Mouse (Mus musculus): Measurements from ENCODE around the gene Kyat1. TPM values are rescaled to one million over a fixed set of nuclear protein-coding genes. Genes with fewer than 3 reads are reported as not detected.
A peak's percentile ranks its signal among the peaks of the same experiment; 100 is the strongest.

The Kyat1 gene
- 9.8 and 10.8 TPM in 2 replicates for polyA plus RNA-seq (2015; fragmentation: Nextera tagmentation; extraction: Ambion mirVana)

GRCm38 (mm10) chr2:30205629-30206357 lies at the start of gene Kyat1:
Gene Kyat1, minus strand, starts transcription at chr2:30205847.
- Histone ChIP-seq H3K4me1 (peaks cover 16% of the 10 kb centered on the region), H3K4me2 (peak within 1 kb of the TSS; percentile 96), H3K9me3 (replicated peaks) (no peaks in the 10 kb centered on the region), H3K27me3 (no peaks in the 10 kb centered on the region), H3K9ac (peak within 1 kb of the TSS; percentile 54), H3K4me3 (replicated peaks) (peak within 1 kb of the TSS; percentile 87), H3K27ac (peak within 1 kb of the TSS; percentile 90), H3K36me3 (no peaks in the 10 kb centered on the region)
- under 1% methylated on average over 44 of the region's 44 CpGs for WGBS
- ATAC-seq (replicated peaks; ENCODE audit: low FRiP score): peak; percentile 95

- WGBS: 80% methylated on average over 5 of the region's 5 CpGs
- peaks cover 30% of the 10 kb centered on the region for H3K4me1 ChIP-seq
- H3K27me3 ChIP-seq: no peaks in the 10 kb centered on the region
- ATAC-seq (replicated peaks; ENCODE audit: low FRiP score): no peak
- no peaks in the 10 kb centered on the region for H3K9me3 ChIP-seq (replicated peaks)
- no peak overlapping the region for H3K4me3 ChIP-seq (replicated peaks)
- H3K36me3 ChIP-seq: peaks cover 64% of the 10 kb centered on the region
- no peak overlapping the region for H3K4me2 ChIP-seq
- no peak overlapping the region for H3K27ac ChIP-seq
- H3K9ac ChIP-seq: no peak overlapping the region
Measured at GRCm38 (mm10) chr2:30253809-30254208, 48.2 kb upstream of the Kyat1 start.

- no peak overlapping the region for H3K4me2 ChIP-seq
- no peak overlapping the region for H3K4me3 ChIP-seq (replicated peaks)
- H3K36me3 ChIP-seq: peaks cover 60% of the 10 kb centered on the region
- no peak overlapping the region for H3K9ac ChIP-seq
- WGBS: 56% methylated on average over 3 of the region's 3 CpGs
- peak overlapping the region; percentile 42 for H3K27ac ChIP-seq
- H3K4me1 ChIP-seq: peaks cover 19% of the 10 kb centered on the region
- no peaks in the 10 kb centered on the region for H3K9me3 ChIP-seq (replicated peaks)
- ATAC-seq (replicated peaks; ENCODE audit: low FRiP score): 0 out of 2 replicates have a peak, but pooled peaks have one; percentile 37
- H3K27me3 ChIP-seq: no peaks in the 10 kb centered on the region
Measured at GRCm38 (mm10) chr2:30252521-30252920, 46.9 kb upstream of the Kyat1 start.

- Histone ChIP-seq H3K27me3 (no peaks in the 10 kb centered on the region), H3K4me3 (replicated peaks) (no peak overlapping the region), H3K27ac (peak overlapping the region; percentile 42), H3K4me2 (no peak overlapping the region), H3K9me3 (replicated peaks) (no peaks in the 10 kb centered on the region), H3K9ac (no peak overlapping the region), H3K4me1 (peaks cover 22% of the 10 kb centered on the region), H3K36me3 (peaks cover 52% of the 10 kb centered on the region)
- WGBS: 78% methylated on average over 5 of the region's 5 CpGs
- peak; percentile 82 for ATAC-seq (replicated peaks; ENCODE audit: low FRiP score)
Measured at GRCm38 (mm10) chr2:30251417-30252104, 45.9 kb upstream of the Kyat1 start.

GRCm38 (mm10) chr2:30250166-30251128 lies 44.8 kb upstream of the Kyat1 start:
- WGBS: 86% methylated on average over 10 of the region's 10 CpGs
- no peak overlapping the region for H3K4me2 ChIP-seq
- no peak for ATAC-seq (replicated peaks; ENCODE audit: low FRiP score)
- no peak overlapping the region for H3K4me3 ChIP-seq (replicated peaks)
- H3K36me3 ChIP-seq: peaks cover 50% of the 10 kb centered on the region
- no peaks in the 10 kb centered on the region for H3K27me3 ChIP-seq
- H3K9me3 ChIP-seq (replicated peaks): no peaks in the 10 kb centered on the region
- H3K4me1 ChIP-seq: peaks cover 22% of the 10 kb centered on the region
- H3K9ac ChIP-seq: no peak overlapping the region
- H3K27ac ChIP-seq: 0 out of 2 replicates have a peak overlapping the region, but pooled peaks have one; percentile 9

- Histone ChIP-seq H3K27ac (no peak overlapping the region), H3K36me3 (peaks cover 46% of the 10 kb centered on the region), H3K4me2 (no peak overlapping the region), H3K4me1 (peaks cover 29% of the 10 kb centered on the region), H3K9ac (no peak overlapping the region), H3K27me3 (no peaks in the 10 kb centered on the region), H3K9me3 (replicated peaks) (no peaks in the 10 kb centered on the region), H3K4me3 (replicated peaks) (no peak overlapping the region)
- no peak for ATAC-seq (replicated peaks; ENCODE audit: low FRiP score)
- WGBS: 95% methylated on average over 3 of the region's 3 CpGs
Measured at GRCm38 (mm10) chr2:30249182-30249581, 43.5 kb upstream of the Kyat1 start.

- H3K36me3 ChIP-seq: peaks cover 60% of the 10 kb centered on the region
- ATAC-seq (replicated peaks; ENCODE audit: low FRiP score): no peak
- 75% methylated on average over 4 of the region's 4 CpGs for WGBS
- H3K9me3 ChIP-seq (replicated peaks): no peaks in the 10 kb centered on the region
- H3K27ac ChIP-seq: no peak overlapping the region
- H3K4me1 ChIP-seq: peaks cover 32% of the 10 kb centered on the region
- H3K4me2 ChIP-seq: no peak overlapping the region
- no peak overlapping the region for H3K9ac ChIP-seq
- no peaks in the 10 kb centered on the region for H3K27me3 ChIP-seq
- H3K4me3 ChIP-seq (replicated peaks): no peak overlapping the region
Measured at GRCm38 (mm10) chr2:30247681-30248080, 42.0 kb upstream of the Kyat1 start.

GRCm38 (mm10) chr2:30247036-30247435 lies 41.4 kb upstream of the Kyat1 start:
- H3K27ac ChIP-seq: no peak overlapping the region
- ATAC-seq (replicated peaks; ENCODE audit: low FRiP score): no peak
- 63% methylated on average over 5 of the region's 5 CpGs for WGBS
- no peak overlapping the region for H3K4me2 ChIP-seq
- H3K36me3 ChIP-seq: peaks cover 62% of the 10 kb centered on the region
- no peak overlapping the region for H3K4me3 ChIP-seq (replicated peaks)
- no peak overlapping the region for H3K9ac ChIP-seq
- no peaks in the 10 kb centered on the region for H3K27me3 ChIP-seq
- peaks cover 34% of the 10 kb centered on the region for H3K4me1 ChIP-seq
- H3K9me3 ChIP-seq (replicated peaks): no peaks in the 10 kb centered on the region

GRCm38 (mm10) chr2:30244595-30245178 lies 39.0 kb upstream of the Kyat1 start:
- no peaks in the 10 kb centered on the region for H3K27me3 ChIP-seq
- no peak overlapping the region for H3K4me2 ChIP-seq
- no peak for ATAC-seq (replicated peaks; ENCODE audit: low FRiP score)
- H3K9ac ChIP-seq: no peak overlapping the region
- no peaks in the 10 kb centered on the region for H3K9me3 ChIP-seq (replicated peaks)
- peaks cover 46% of the 10 kb centered on the region for H3K4me1 ChIP-seq
- WGBS: 58% methylated on average over 7 of the region's 7 CpGs
- peaks cover 76% of the 10 kb centered on the region for H3K36me3 ChIP-seq
- no peak overlapping the region for H3K27ac ChIP-seq
- no peak overlapping the region for H3K4me3 ChIP-seq (replicated peaks)

- no peak for ATAC-seq (replicated peaks; ENCODE audit: low FRiP score)
- Histone ChIP-seq H3K4me3 (replicated peaks) (no peak overlapping the region), H3K27ac (peak overlapping the region; percentile 72)
Measured at GRCm38 (mm10) chr2:30243391-30243790, 37.7 kb upstream of the Kyat1 start.

GRCm38 (mm10) chr2:30242509-30242908 lies 36.9 kb upstream of the Kyat1 start:
- 47% methylated on average over 4 of the region's 4 CpGs for WGBS
- Histone ChIP-seq H3K36me3 (peaks cover 58% of the 10 kb centered on the region), H3K4me3 (replicated peaks) (no peak overlapping the region), H3K27me3 (no peaks in the 10 kb centered on the region), H3K4me2 (no peak overlapping the region), H3K9ac (no peak overlapping the region), H3K9me3 (replicated peaks) (no peaks in the 10 kb centered on the region), H3K27ac (peak overlapping the region; percentile 72), H3K4me1 (peaks cover 62% of the 10 kb centered on the region)
- ATAC-seq (replicated peaks; ENCODE audit: low FRiP score): 0 out of 2 replicates have a peak, but pooled peaks have one; percentile 23

More at GRCm38 (mm10) chr2:30243391-30243790, 37.7 kb upstream of the Kyat1 start:
- no peak overlapping the region for H3K4me2 ChIP-seq
- peaks cover 59% of the 10 kb centered on the region for H3K4me1 ChIP-seq
- H3K9me3 ChIP-seq (replicated peaks): no peaks in the 10 kb centered on the region
- no peak overlapping the region for H3K9ac ChIP-seq
- peaks cover 63% of the 10 kb centered on the region for H3K36me3 ChIP-seq
- H3K27me3 ChIP-seq: no peaks in the 10 kb centered on the region
- WGBS: 83% methylated on average over 4 of the region's 4 CpGs
